Mouse (Mus musculus) hindbrain, embryonic 13.5 days (tissue): ENCODE measurements around the gene Irgc1. TPM values are rescaled to one million over a fixed set of nuclear protein-coding genes. Genes with fewer than 3 reads are reported as not detected.

Experiments
- ATAC-seq: fragments of 200-750 bp; cut with Nextera tagmentation; 2 replicates; pipeline ENCODE4 v1.8.0; 2017; ENCODE audit warnings: moderate TSS enrichment; ENCODE audit not compliant: low FRiP score
- H3K27ac ChIP-seq: fragments of 300-500 bp; sonication (generic); 2 replicates; pipeline ENCODE4 v1.5.1; 2015; ENCODE audit warnings: inconsistent platforms, mild to moderate bottlenecking, moderate library complexity
- H3K27me3 ChIP-seq: fragments of 300-500 bp; sonication (generic); 2 replicates; pipeline ENCODE4 v1.6.1; 2015; ENCODE audit warnings: mild to moderate bottlenecking, inconsistent platforms
- H3K36me3 ChIP-seq: fragments of 300-500 bp; sonication (generic); 2 replicates; pipeline ENCODE4 v1.6.1; 2015; ENCODE audit warnings: mild to moderate bottlenecking, inconsistent platforms
- H3K4me1 ChIP-seq: fragments of 300-500 bp; sonication (generic); replicated peaks from 2 replicates; pipeline ENCODE4 v1.6.1; 2015; ENCODE audit warnings: inconsistent platforms
- H3K4me2 ChIP-seq: fragments of 300-500 bp; sonication (generic); 2 replicates; pipeline ENCODE4 v1.6.1; 2015; ENCODE audit warnings: inconsistent platforms, mild to moderate bottlenecking, moderate library complexity
- H3K4me3 ChIP-seq: fragments of 300-500 bp; sonication (generic); 2 replicates; pipeline ENCODE4 v1.5.1; 2015; ENCODE audit warnings: mild to moderate bottlenecking, inconsistent platforms
- H3K9ac ChIP-seq: fragments of 300-500 bp; sonication (generic); 2 replicates; pipeline ENCODE4 v1.6.1; 2015; ENCODE audit warnings: mild to moderate bottlenecking, inconsistent platforms
- H3K9me3 ChIP-seq: fragments of 300-500 bp; sonication (generic); 2 replicates; pipeline ENCODE4 v1.6.1; 2016; ENCODE audit warnings: inconsistent platforms
- WGBS: fragments of 180-500 bp; shearing (Covaris S2); methylation state at CpG from one replicate; pipeline ENCODE4 v1.1.7; 2015; 5-methylcytosine and 5-hydroxymethylcytosine counted together
- polyA plus RNA-seq: library from polyadenylated mRNA; unstranded; fragments of >200 nt; fragmentation: Nextera tagmentation; extraction: Ambion mirVana; gene quantifications from 2 replicates; pipeline ENCODE4 v1.2.1, GENCODE M21; 2015

Gene Irgc1
- polyA plus RNA-seq, 1 experiment from 2014 or later: not detected

DNA sequence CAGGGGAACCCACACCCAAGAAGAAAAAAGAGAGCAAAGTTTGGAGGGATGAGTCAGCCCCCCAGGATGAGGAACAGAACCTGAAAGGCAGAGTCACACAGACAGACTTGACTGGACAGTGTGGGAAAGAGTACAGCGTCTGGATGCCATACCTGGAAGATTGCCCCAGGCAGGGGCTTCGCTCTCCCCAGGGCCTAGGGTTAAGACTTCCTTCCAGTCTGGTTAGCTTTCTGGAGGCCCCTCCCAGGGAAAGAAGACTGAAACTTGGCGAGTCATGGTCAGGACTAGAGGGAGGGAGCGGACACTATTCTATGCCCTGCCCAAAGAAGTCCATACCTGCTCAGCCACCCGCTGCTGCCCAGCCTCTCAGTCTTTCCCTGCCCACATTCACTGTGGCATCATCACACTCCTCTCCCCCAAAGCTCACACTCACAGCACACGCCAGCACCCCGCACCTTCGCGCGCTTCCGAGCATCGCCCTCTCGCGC is 28.9 kb upstream of the Irgc1 start:
- peaks cover 59% of the 10 kb centered on the region for H3K4me1 ChIP-seq
- peak; percentile 57 for ATAC-seq
- no peaks in the 10 kb centered on the region for H3K36me3 ChIP-seq
- H3K27ac ChIP-seq: peak overlapping the region; percentile 89
- peak overlapping the region; percentile 96 for H3K9ac ChIP-seq
- WGBS: 11% methylated on average over 14 of the region's 14 CpGs
- no peaks in the 10 kb centered on the region for H3K9me3 ChIP-seq
- peak overlapping the region; percentile 80 for H3K4me3 ChIP-seq
- H3K4me2 ChIP-seq: peak overlapping the region; percentile 75
- H3K27me3 ChIP-seq: no peaks in the 10 kb centered on the region

- Histone ChIP-seq H3K4me1 (peaks cover 52% of the 10 kb centered on the region), H3K4me3 (peak overlapping the region; percentile 80), H3K9ac (peak overlapping the region; percentile 96), H3K36me3 (no peaks in the 10 kb centered on the region), H3K27me3 (no peaks in the 10 kb centered on the region), H3K9me3 (no peaks in the 10 kb centered on the region), H3K4me2 (peak overlapping the region; percentile 75), H3K27ac (0 out of 2 replicates have a peak overlapping the region, but pooled peaks have one; percentile 23)
- ATAC-seq: no peak
- 57% methylated on average over 18 of the region's 18 CpGs for whole genome bisulfite sequencing
Observed at GRCm38 (mm10) chr7:24480121-24480941, 28.2 kb upstream of the Irgc1 start.

DNA sequence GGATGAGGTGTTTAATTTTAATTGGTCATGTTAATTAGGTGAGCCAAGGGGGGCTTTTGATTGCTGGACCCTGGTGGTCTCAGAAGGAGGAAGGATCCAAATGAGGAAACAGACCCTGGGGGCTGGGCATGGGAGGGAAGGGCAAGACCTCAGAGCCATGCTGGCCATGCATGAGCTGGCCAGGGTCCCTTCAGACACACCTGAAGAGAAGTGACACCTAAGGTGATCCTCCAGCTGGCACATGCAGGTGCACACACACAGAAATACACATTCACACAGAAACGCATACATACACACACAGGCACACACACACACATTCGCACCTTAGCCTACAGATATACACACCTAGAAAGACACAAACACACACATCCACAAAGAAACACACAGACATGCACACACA is 27.6 kb upstream of the Irgc1 start:
- Histone ChIP-seq H3K9me3 (no peaks in the 10 kb centered on the region), H3K27ac (no peak overlapping the region), H3K36me3 (no peaks in the 10 kb centered on the region), H3K27me3 (no peaks in the 10 kb centered on the region), H3K4me2 (peak overlapping the region; percentile 75), H3K4me3 (peak overlapping the region; percentile 80; the same call in 1 of the 2 replicates), H3K9ac (peak overlapping the region; percentile 96), H3K4me1 (peaks cover 51% of the 10 kb centered on the region)
- no peak for ATAC-seq
- WGBS: 100% methylated on average over 2 of the region's 2 CpGs

- WGBS: 90% methylated on average over 5 of the region's 5 CpGs
- Histone ChIP-seq H3K36me3 (no peaks in the 10 kb centered on the region), H3K4me1 (peaks cover 49% of the 10 kb centered on the region), H3K4me2 (no peak overlapping the region), H3K27ac (no peak overlapping the region), H3K4me3 (no peak overlapping the region), H3K9me3 (no peaks in the 10 kb centered on the region), H3K9ac (no peak overlapping the region), H3K27me3 (no peaks in the 10 kb centered on the region)
- ATAC-seq: no peak
Observed at GRCm38 (mm10) chr7:24478911-24479310, 26.8 kb upstream of the Irgc1 start.

DNA sequence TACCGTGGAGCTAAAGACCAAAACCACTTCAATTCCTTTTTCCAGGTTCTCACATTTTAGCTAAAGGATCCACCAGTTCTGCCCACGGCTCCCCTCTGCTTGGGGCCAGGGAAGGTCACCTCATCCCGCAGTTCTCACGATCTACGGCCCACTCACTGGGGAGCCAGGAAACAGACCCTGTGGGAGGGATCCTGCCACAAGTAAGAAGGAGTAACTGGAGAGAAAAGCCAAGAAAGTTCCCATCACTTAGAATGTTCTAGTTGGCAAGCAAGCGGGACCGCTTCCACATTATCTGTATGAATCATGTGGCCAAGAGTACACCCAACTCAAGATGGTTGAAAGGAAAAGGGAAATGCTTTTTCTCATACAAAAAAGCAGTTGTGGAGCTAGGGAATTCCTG is 24.8 kb upstream of the Irgc1 start:
- peaks cover 36% of the 10 kb centered on the region for H3K4me1 ChIP-seq
- H3K27me3 ChIP-seq: no peaks in the 10 kb centered on the region
- no peak for ATAC-seq
- H3K36me3 ChIP-seq: no peaks in the 10 kb centered on the region
- WGBS: 86% methylated on average over 7 of the region's 7 CpGs
- no peak overlapping the region for H3K9ac ChIP-seq
- H3K9me3 ChIP-seq: no peaks in the 10 kb centered on the region
- no peak overlapping the region for H3K27ac ChIP-seq
- H3K4me3 ChIP-seq: no peak overlapping the region
- no peak overlapping the region for H3K4me2 ChIP-seq

DNA sequence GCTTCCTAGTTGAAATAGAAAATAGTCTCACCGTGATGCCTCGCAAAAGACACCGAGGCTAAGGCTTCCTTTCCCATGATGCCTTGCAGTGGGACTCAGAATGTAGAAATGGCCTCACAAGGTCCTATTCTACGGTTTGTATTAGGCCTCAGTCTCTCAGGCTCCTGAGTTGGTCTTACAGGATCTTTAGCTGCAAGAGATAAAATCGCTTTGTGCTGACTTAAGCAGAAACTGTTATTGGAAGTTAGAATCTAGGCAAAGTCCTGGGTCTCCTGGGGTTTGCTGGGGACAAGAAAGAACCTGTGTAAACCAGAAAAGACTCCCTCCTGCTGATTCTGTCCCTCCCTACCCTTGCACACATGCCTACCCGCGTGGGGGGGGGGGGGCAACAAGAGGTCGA is 24.2 kb upstream of the Irgc1 start:
- H3K9ac ChIP-seq: no peak overlapping the region
- H3K4me3 ChIP-seq: no peak overlapping the region
- no peaks in the 10 kb centered on the region for H3K9me3 ChIP-seq
- H3K4me2 ChIP-seq: no peak overlapping the region
- peaks cover 35% of the 10 kb centered on the region for H3K4me1 ChIP-seq
- no peaks in the 10 kb centered on the region for H3K27me3 ChIP-seq
- no peak for ATAC-seq
- WGBS: 80% methylated on average over 8 of the region's 8 CpGs
- H3K27ac ChIP-seq: no peak overlapping the region
- no peaks in the 10 kb centered on the region for H3K36me3 ChIP-seq

- H3K9ac ChIP-seq: no peak overlapping the region
- 0 out of 2 replicates have a peak overlapping the region, but pooled peaks have one; percentile 17 for H3K4me2 ChIP-seq
- 33% methylated on average over 21 of the region's 21 CpGs for WGBS
- ATAC-seq: no peak
- H3K27me3 ChIP-seq: no peaks in the 10 kb centered on the region
- H3K4me3 ChIP-seq: no peak overlapping the region
- H3K9me3 ChIP-seq: no peaks in the 10 kb centered on the region
- H3K4me1 ChIP-seq: peaks cover 21% of the 10 kb centered on the region
- H3K27ac ChIP-seq: no peak overlapping the region; the same call in 1 of the 2 replicates
- no peaks in the 10 kb centered on the region for H3K36me3 ChIP-seq
Observed at GRCm38 (mm10) chr7:24474811-24475506, 22.9 kb upstream of the Irgc1 start.

DNA sequence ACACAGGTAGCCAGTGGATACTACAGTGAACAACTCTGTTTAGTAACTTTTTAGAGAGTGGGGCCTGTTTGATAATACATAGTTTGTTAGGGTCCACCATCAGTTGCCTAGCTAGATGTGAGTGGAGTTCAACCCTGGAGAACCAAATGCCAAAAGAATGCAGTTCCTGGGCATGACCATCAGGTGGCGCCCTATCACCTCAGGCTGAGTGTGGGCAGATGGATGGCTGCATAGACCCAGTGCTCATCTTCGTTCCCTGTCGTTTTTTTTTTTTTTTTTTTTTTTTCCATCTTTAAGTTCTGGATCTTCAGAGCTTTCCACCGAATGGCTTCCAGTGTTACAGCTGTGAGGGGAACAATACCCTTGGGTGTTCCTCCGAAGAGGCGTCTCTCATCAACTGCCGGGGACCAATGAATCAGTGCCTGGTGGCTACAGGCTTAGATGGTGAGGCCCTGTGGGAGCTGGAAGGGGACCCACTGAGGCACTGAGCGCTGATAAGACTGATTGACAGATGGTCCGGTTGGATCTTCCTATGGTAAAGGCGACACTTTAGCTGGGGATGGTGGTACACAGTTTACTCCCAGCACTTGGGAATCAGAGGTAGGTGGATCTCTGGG is 21.9 kb upstream of the Irgc1 start:
- Histone ChIP-seq H3K4me2 (no peak overlapping the region), H3K9ac (no peak overlapping the region), H3K4me1 (peaks cover 12% of the 10 kb centered on the region), H3K4me3 (no peak overlapping the region), H3K27me3 (no peaks in the 10 kb centered on the region), H3K36me3 (no peaks in the 10 kb centered on the region), H3K9me3 (no peaks in the 10 kb centered on the region), H3K27ac (no peak overlapping the region)
- ATAC-seq: 0 out of 2 replicates have a peak, but pooled peaks have one; percentile 11
- 37% methylated on average over 10 of the region's 10 CpGs for WGBS

GRCm38 (mm10) chr7:24472937-24473336 is 20.8 kb upstream of the Irgc1 start:
- no peak for ATAC-seq

DNA sequence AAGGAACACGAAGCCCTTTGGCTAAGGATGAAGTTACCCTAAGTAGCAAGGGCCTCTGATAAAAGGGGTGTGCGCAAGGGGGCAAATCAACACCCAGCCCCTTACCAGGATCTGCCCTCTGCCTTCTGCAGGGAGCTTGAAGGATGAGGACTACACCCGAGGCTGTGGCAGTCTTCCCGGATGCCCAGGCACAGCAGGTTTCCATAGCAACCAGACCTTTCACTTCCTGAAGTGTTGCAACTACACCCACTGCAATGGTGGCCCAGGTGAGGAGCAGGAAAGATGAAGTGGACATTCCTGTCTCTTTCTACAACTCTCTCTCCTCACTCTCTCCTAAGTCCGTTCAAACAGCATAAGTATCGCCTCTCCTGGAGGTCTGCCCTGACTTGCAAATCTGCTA is 20.3 kb upstream of the Irgc1 start:
- peaks cover 11% of the 10 kb centered on the region; the same call in 1 of the 2 replicates for H3K4me1 ChIP-seq
- H3K9me3 ChIP-seq: no peaks in the 10 kb centered on the region
- H3K9ac ChIP-seq: no peak overlapping the region
- H3K27ac ChIP-seq: no peak overlapping the region
- ATAC-seq: no peak
- H3K4me2 ChIP-seq: no peak overlapping the region
- no peak overlapping the region for H3K4me3 ChIP-seq
- H3K36me3 ChIP-seq: no peaks in the 10 kb centered on the region
- H3K27me3 ChIP-seq: no peaks in the 10 kb centered on the region
- WGBS: 74% methylated on average over 6 of the region's 6 CpGs

More at GRCm38 (mm10) chr7:24472937-24473336, 20.8 kb upstream of the Irgc1 start:
- Histone ChIP-seq H3K9ac (no peak overlapping the region), H3K27me3 (no peaks in the 10 kb centered on the region), H3K36me3 (no peaks in the 10 kb centered on the region), H3K4me3 (no peak overlapping the region), H3K4me1 (peaks cover 11% of the 10 kb centered on the region; the same call in 1 of the 2 replicates), H3K9me3 (no peaks in the 10 kb centered on the region), H3K27ac (no peak overlapping the region), H3K4me2 (no peak overlapping the region)
- WGBS: 73% methylated on average over 7 of the region's 7 CpGs

DNA sequence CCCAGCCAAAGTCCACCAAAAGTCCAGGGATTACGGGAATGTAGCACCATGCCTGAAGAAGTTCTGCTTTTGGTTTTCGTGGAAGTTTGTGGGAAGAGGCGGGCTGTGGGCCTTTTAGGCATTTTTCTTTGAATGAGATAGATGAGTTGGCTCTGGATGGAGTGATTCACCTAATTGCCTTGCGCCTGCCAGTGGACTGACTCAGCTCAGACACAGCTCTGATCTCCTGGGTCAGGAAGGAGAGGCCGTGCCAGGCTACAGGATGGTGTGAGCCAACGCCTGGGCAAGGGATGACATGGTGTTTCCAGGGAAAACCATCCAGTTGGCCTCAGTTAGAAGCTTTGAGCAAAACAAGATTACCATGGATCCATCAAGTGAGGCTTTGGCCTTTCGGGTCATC is 18.3 kb upstream of the Irgc1 start:
- no peak overlapping the region for H3K4me2 ChIP-seq
- H3K36me3 ChIP-seq: no peaks in the 10 kb centered on the region
- no peak for ATAC-seq
- H3K27ac ChIP-seq: no peak overlapping the region
- no peaks in the 10 kb centered on the region for H3K27me3 ChIP-seq
- no peaks in the 10 kb centered on the region for H3K9me3 ChIP-seq
- H3K9ac ChIP-seq: no peak overlapping the region
- H3K4me3 ChIP-seq: no peak overlapping the region
- H3K4me1 ChIP-seq: peaks cover 11% of the 10 kb centered on the region; the same call in 1 of the 2 replicates
- 96% methylated on average over 7 of the region's 7 CpGs for WGBS

DNA sequence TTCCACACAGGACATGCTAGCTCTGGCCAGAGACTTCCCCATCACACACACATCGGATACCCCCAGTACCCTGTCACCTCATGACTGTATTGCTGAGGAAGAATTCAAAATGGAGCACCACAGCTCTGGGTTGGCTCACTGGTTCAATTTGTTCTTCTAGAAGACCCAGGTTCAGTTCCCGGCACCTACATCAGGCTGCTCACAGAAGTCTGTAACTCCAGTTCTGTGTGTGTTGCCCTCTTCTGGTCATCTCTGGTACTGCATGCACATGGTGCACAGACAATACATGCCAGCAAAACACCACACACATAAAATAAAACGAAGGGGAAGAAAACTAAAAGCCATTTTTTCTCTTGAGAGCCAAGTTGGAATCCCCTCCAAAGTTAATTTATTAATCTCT is 17.0 kb upstream of the Irgc1 start:
- Histone ChIP-seq H3K4me2 (no peak overlapping the region), H3K27me3 (no peaks in the 10 kb centered on the region), H3K27ac (no peak overlapping the region), H3K36me3 (no peaks in the 10 kb centered on the region), H3K9me3 (no peaks in the 10 kb centered on the region), H3K4me3 (no peak overlapping the region), H3K9ac (no peak overlapping the region), H3K4me1 (peaks cover 1% of the 10 kb centered on the region; the same call in 1 of the 2 replicates)
- no peak for ATAC-seq
- WGBS: 89% methylated on average over 3 of the region's 3 CpGs
